Mouse (Mus musculus) heart, postnatal 0 days (tissue): ENCODE results near the gene Tmbim6. TPM values are rescaled to one million over a fixed set of nuclear protein-coding genes. Genes with fewer than 3 reads are reported as not detected.
A peak's percentile ranks its signal among the peaks of the same experiment; 100 is the strongest.

Experiments used
- ATAC-seq: fragments of 200-750 bp; cut with Nextera tagmentation; 2 replicates; pipeline ENCODE4 v1.8.0; 2017; ENCODE audit warnings: low read depth, moderate number of reproducible peaks, moderate library complexity; ENCODE audit not compliant: insufficient read depth
- DNase-seq: peaks from one replicate; pipeline ENCODE4 v3.0.0-alpha.2; 2016; ENCODE audit warnings: low spot score
- H3K27ac ChIP-seq: fragments of 300-500 bp; sonication (generic); 2 replicates; pipeline ENCODE4 v1.5.1; 2014; ENCODE audit warnings: low read depth, mild to moderate bottlenecking
- H3K27me3 ChIP-seq: fragments of 300-500 bp; sonication (generic); 2 replicates; pipeline ENCODE4 v1.6.1; 2014; ENCODE audit warnings: low read length, mixed read lengths; ENCODE audit not compliant: control insufficient read depth, insufficient read depth
- H3K36me3 ChIP-seq: fragments of 300-500 bp; sonication (generic); replicated peaks from 2 replicates; pipeline ENCODE4 v1.6.1; 2014; ENCODE audit warnings: low read length, mixed read lengths; ENCODE audit not compliant: control insufficient read depth, insufficient read depth
- H3K4me1 ChIP-seq: fragments of 300-500 bp; sonication (generic); 2 replicates; pipeline ENCODE4 v1.6.1; 2014; ENCODE audit warnings: antibody characterized with exemption; ENCODE audit not compliant: control insufficient read depth, insufficient read depth
- H3K4me2 ChIP-seq: fragments of 300-500 bp; sonication (generic); 2 replicates; pipeline ENCODE4 v1.6.1; 2014; ENCODE audit warnings: low read depth, mild to moderate bottlenecking, low read length, moderate library complexity
- H3K4me3 ChIP-seq: fragments of 300-500 bp; sonication (generic); 2 replicates; pipeline ENCODE4 v1.5.1; 2014; ENCODE audit warnings: low read depth, low read length
- H3K9ac ChIP-seq: fragments of 300-500 bp; sonication (generic); replicated peaks from 2 replicates; pipeline ENCODE4 v1.6.1; 2014; ENCODE audit warnings: low read depth, low read length, mixed read lengths
- H3K9me3 ChIP-seq: fragments of 300-500 bp; sonication (generic); replicated peaks from 2 replicates; pipeline ENCODE4 v1.6.1; 2016; ENCODE audit warnings: low read length; ENCODE audit not compliant: control insufficient read depth
- CTCF ChIP-seq: IDR thresholded peaks from 2 replicates; pipeline ENCODE4 v1.5.1; 2016; ENCODE audit warnings: antibody characterized with exemption, control low read depth, low read depth
- EP300 ChIP-seq: IDR thresholded peaks from 2 replicates; pipeline ENCODE4 v1.6.1; 2016; ENCODE audit warnings: antibody characterized with exemption, low read depth
- WGBS: fragments of 180-500 bp; shearing (Covaris S2); extraction: QIAGEN DNeasy Blood & Tissue Kit; methylation state at CpG from one replicate; pipeline ENCODE4 v1.1.7; 2014; 5-methylcytosine and 5-hydroxymethylcytosine counted together
- polyA plus RNA-seq: library from polyadenylated mRNA; unstranded; fragments of >200 nt; fragmentation: Nextera tagmentation; extraction: Ambion mirVana; gene quantifications from 2 replicates; pipeline ENCODE4 v1.2.1, GENCODE M21; 2015
- total RNA-seq: library from RNA; depleted of rRNA; stranded (reverse); fragments of >200 nt; gene quantifications from 2 replicates; pipeline ENCODE4 v1.2.3, GENCODE M21; 2014; ENCODE audit warnings: low replicate concordance

The Tmbim6 gene
- total and polyA plus RNA-seq, 2 experiments from 2014 or later: 188 to 190 TPM

- Histone ChIP-seq H3K9me3 (no peaks in the 10 kb centered on the region), H3K4me1 (peaks cover 9% of the 10 kb centered on the region; the same call in 1 of the 2 replicates), H3K9ac (no peak overlapping the region), H3K4me2 (no peak overlapping the region), H3K4me3 (no peak overlapping the region), H3K27me3 (no peaks in the 10 kb centered on the region), H3K27ac (no peak overlapping the region), H3K36me3 (peaks cover 53% of the 10 kb centered on the region)
- no peak for DNase-seq
- 87% methylated on average over 9 of the region's 9 CpGs for WGBS
- no peak for ATAC-seq
- TF ChIP-seq CTCF (no peak), EP300 (no peak)
These were observed 31.2 kb downstream of the Tmbim6 start for GRCm38 (mm10) chr15:99423884-99424283.

GRCm38 (mm10) chr15:99430394-99430793 is 37.7 kb downstream of the Tmbim6 start:
- Histone ChIP-seq H3K27ac (no peak overlapping the region), H3K36me3 (peaks cover 59% of the 10 kb centered on the region), H3K27me3 (no peaks in the 10 kb centered on the region), H3K4me2 (no peak overlapping the region), H3K9ac (no peak overlapping the region), H3K4me3 (no peak overlapping the region), H3K9me3 (no peaks in the 10 kb centered on the region), H3K4me1 (peaks cover 15% of the 10 kb centered on the region; the same call in 1 of the 2 replicates)
- WGBS: 61% methylated on average over 7 of the region's 8 CpGs
- TF ChIP-seq EP300: no peak
- TF ChIP-seq CTCF: no peak
- DNase-seq (no peak), ATAC-seq (no peak)

GRCm38 (mm10) chr15:99431063-99431462 is 38.4 kb downstream of the Tmbim6 start:
- ATAC-seq: no peak
- Histone ChIP-seq H3K27ac (peak overlapping the region; percentile 2; the same call in 1 of the 2 replicates), H3K27me3 (no peaks in the 10 kb centered on the region), H3K4me3 (no peak overlapping the region), H3K9ac (no peak overlapping the region), H3K4me1 (peaks cover 15% of the 10 kb centered on the region; the same call in 1 of the 2 replicates), H3K36me3 (peaks cover 53% of the 10 kb centered on the region), H3K9me3 (no peaks in the 10 kb centered on the region), H3K4me2 (no peak overlapping the region)
- no peak for TF ChIP-seq CTCF
- TF ChIP-seq EP300: no peak
- 91% methylated on average over 10 of the region's 10 CpGs for WGBS
- no peak for DNase-seq

- ATAC-seq (no peak), DNase-seq (peak; percentile 28)
- H3K27ac ChIP-seq: peak overlapping the region; percentile 14; the same call in 1 of the 2 replicates
- peaks cover 49% of the 10 kb centered on the region for H3K36me3 ChIP-seq
- H3K4me3 ChIP-seq: no peak overlapping the region
- no peak overlapping the region for H3K9ac ChIP-seq
- H3K4me1 ChIP-seq: peaks cover 15% of the 10 kb centered on the region; the same call in 1 of the 2 replicates
- WGBS: 55% methylated on average over 7 of the region's 7 CpGs
- H3K9me3 ChIP-seq: no peaks in the 10 kb centered on the region
- no peaks in the 10 kb centered on the region for H3K27me3 ChIP-seq
- TF ChIP-seq CTCF (no peak), EP300 (no peak)
- no peak overlapping the region for H3K4me2 ChIP-seq
These were observed 38.8 kb downstream of the Tmbim6 start for GRCm38 (mm10) chr15:99431504-99431903.

GRCm38 (mm10) chr15:99431967-99432366 is 39.3 kb downstream of the Tmbim6 start:
- 51% methylated on average over 8 of the region's 8 CpGs for WGBS
- H3K36me3 ChIP-seq: peaks cover 44% of the 10 kb centered on the region
- H3K4me3 ChIP-seq: no peak overlapping the region
- H3K27me3 ChIP-seq: no peaks in the 10 kb centered on the region
- H3K27ac ChIP-seq: peak overlapping the region; percentile 14; the same call in 1 of the 2 replicates
- DNase-seq (no peak), ATAC-seq (no peak)
- H3K4me2 ChIP-seq: no peak overlapping the region
- H3K9ac ChIP-seq: no peak overlapping the region
- no peaks in the 10 kb centered on the region for H3K9me3 ChIP-seq
- peaks cover 15% of the 10 kb centered on the region; the same call in 1 of the 2 replicates for H3K4me1 ChIP-seq
- TF ChIP-seq CTCF (no peak), EP300 (no peak)

GRCm38 (mm10) chr15:99433081-99433718 is 40.5 kb downstream of the Tmbim6 start:
- Histone ChIP-seq H3K4me1 (peaks cover 15% of the 10 kb centered on the region; the same call in 1 of the 2 replicates), H3K36me3 (peaks cover 36% of the 10 kb centered on the region), H3K27me3 (no peaks in the 10 kb centered on the region), H3K4me2 (no peak overlapping the region), H3K27ac (no peak overlapping the region), H3K9ac (no peak overlapping the region), H3K4me3 (no peak overlapping the region), H3K9me3 (no peaks in the 10 kb centered on the region)
- ATAC-seq: no peak
- no peak for TF ChIP-seq CTCF
- TF ChIP-seq EP300: no peak
- WGBS: 85% methylated on average over 16 of the region's 16 CpGs
- DNase-seq: no peak
